20 mouse cellular contexts compared by ENCODE assay signal in the genomic region with DNA sequence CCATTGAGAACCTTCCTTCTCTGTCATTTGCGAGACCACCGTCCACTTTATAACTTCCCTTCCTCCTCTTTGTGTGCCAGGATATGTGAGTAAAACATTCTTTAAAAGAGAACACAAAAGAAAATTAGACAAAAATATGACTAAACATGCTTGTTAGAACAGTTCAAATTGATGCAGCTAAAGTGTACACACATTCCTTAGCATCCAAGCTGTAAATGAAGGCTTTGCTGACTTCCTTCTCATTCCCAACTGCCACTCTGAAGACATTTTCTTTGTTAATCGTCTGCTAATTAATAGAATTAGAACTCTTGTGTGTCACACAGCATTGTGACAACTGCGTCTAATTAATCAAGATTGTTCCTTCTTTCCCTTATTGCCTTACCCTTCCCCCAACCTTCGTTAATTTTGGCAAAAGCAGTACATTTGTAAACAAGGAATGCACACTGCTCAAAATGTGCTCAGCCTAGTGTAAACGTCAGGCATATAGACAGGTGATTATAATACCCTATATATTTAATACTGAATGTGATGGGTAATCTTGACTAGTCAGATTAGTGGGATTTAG.
"Had no signal": no experiment of that assay in that cellular context is flagged by ENCODE, and none has a peak within 500 bp of the region (broad histone marks: within the 10 kb centered on the region; RNA-seq: fewer than 3 reads in every experiment).

No protein-coding gene starts in this region.

- DNase-seq: kidney, adult 8-10 months; kidney, postnatal 14 days; kidney, postnatal 4 days; left cerebral cortex, postnatal 4 days; liver, postnatal 0 days; lung, embryonic 14.5 days; lung, postnatal 36 days; thymus, adult 18-20 months; thymus, postnatal 36 days had no signal

- H3K9me3 ChIP-seq: kidney, embryonic 15.5 days; limb, embryonic 12.5 days; limb, embryonic 15.5 days; midbrain, embryonic 10.5 days; midbrain, embryonic 13.5 days; neural tube, embryonic 12.5 days; neural tube, embryonic 15.5 days had no signal

- H3K27me3 ChIP-seq: kidney, embryonic 15.5 days; limb, embryonic 12.5 days; limb, embryonic 15.5 days; megakaryocyte, embryonic 14.5 days; midbrain, embryonic 13.5 days; neural tube, embryonic 12.5 days; neural tube, embryonic 15.5 days had no signal

- H3K27ac ChIP-seq: kidney, embryonic 15.5 days; limb, embryonic 12.5 days; limb, embryonic 15.5 days; liver, embryonic 14.5 days; midbrain, embryonic 10.5 days; midbrain, embryonic 13.5 days; neural tube, embryonic 12.5 days; neural tube, embryonic 15.5 days had no signal

- H3K9ac ChIP-seq: kidney, embryonic 15.5 days; limb, embryonic 12.5 days; limb, embryonic 15.5 days; liver, embryonic 14.5 days; liver, postnatal 0 days; lung, embryonic 14.5 days; midbrain, embryonic 13.5 days; neural tube, embryonic 12.5 days; neural tube, embryonic 15.5 days had no signal

- ATAC-seq: liver, postnatal 0 days; lung, postnatal 0 days; midbrain, embryonic 13.5 days had no signal

- H3K4me3 ChIP-seq: kidney, embryonic 15.5 days; limb, embryonic 12.5 days; limb, embryonic 15.5 days; megakaryocyte, embryonic 14.5 days; midbrain, embryonic 10.5 days; midbrain, embryonic 13.5 days; neural tube, embryonic 12.5 days; neural tube, embryonic 15.5 days had no signal

- H3K4me2 ChIP-seq: kidney, embryonic 15.5 days; limb, embryonic 12.5 days; limb, embryonic 15.5 days; liver, embryonic 11.5 days; lung, embryonic 14.5 days; midbrain, embryonic 13.5 days; neural tube, embryonic 12.5 days; neural tube, embryonic 15.5 days had no signal

- H3K4me1 ChIP-seq: kidney, embryonic 15.5 days; limb, embryonic 12.5 days; limb, embryonic 15.5 days; megakaryocyte, embryonic 14.5 days; midbrain, embryonic 10.5 days; midbrain, embryonic 13.5 days; neural tube, embryonic 12.5 days; neural tube, embryonic 15.5 days had no signal

- H3K36me3 ChIP-seq: kidney, embryonic 15.5 days; limb, embryonic 12.5 days; limb, embryonic 15.5 days; midbrain, embryonic 10.5 days; midbrain, embryonic 13.5 days; neural tube, embryonic 12.5 days; neural tube, embryonic 15.5 days had no signal
